Mouse (Mus musculus) midbrain, embryonic 10.5 days (tissue): ENCODE results near the gene Hmgcs1. TPM values are rescaled to one million over a fixed set of nuclear protein-coding genes. Genes with fewer than 3 reads are reported as not detected.
"Not testable (repeated sequence)": the region's sequence is repeated elsewhere in the genome, so short reads cannot be mapped to it uniquely, and the experiment has no call there.

Experiments
- DNase-seq: peaks from one replicate; pipeline ENCODE4 v3.0.0-alpha.2; 2017; ENCODE audit warnings: low spot score
- H3K27ac ChIP-seq: fragments of 300-500 bp; sonication (generic); replicated peaks from 2 replicates; pipeline ENCODE4 v1.5.1; 2016; ENCODE audit warnings: mild to moderate bottlenecking
- H3K27me3 ChIP-seq: fragments of 300-500 bp; sonication (generic); 2 replicates; pipeline ENCODE4 v1.6.1; 2016; ENCODE audit warnings: low read depth, mild to moderate bottlenecking; ENCODE audit not compliant: poor library complexity, severe bottlenecking
- H3K36me3 ChIP-seq: fragments of 300-500 bp; sonication (generic); 2 replicates; pipeline ENCODE4 v1.6.1; 2016; ENCODE audit warnings: mild to moderate bottlenecking, moderate library complexity
- H3K4me1 ChIP-seq: fragments of 300-500 bp; sonication (generic); 2 replicates; pipeline ENCODE4 v1.6.1; 2016
- H3K4me3 ChIP-seq: fragments of 300-500 bp; sonication (generic); 2 replicates; pipeline ENCODE4 v1.5.1; 2016; ENCODE audit warnings: mild to moderate bottlenecking, moderate library complexity
- H3K9me3 ChIP-seq: fragments of 300-500 bp; sonication (generic); replicated peaks from 2 replicates; pipeline ENCODE4 v1.6.1; 2016; ENCODE audit warnings: mild to moderate bottlenecking
- WGBS: fragments of 180-500 bp; shearing (Covaris S2); methylation state at CpG from one replicate; pipeline ENCODE4 v1.1.7; 2016; 5-methylcytosine and 5-hydroxymethylcytosine counted together
- polyA plus RNA-seq: library from polyadenylated mRNA; unstranded; fragments of >200 nt; fragmentation: Nextera tagmentation; extraction: Ambion mirVana; gene quantifications from 2 replicates; pipeline ENCODE4 v1.2.1, GENCODE M21; 2016

Gene Hmgcs1
- 404 and 439 TPM in 2 replicates for polyA plus RNA-seq

DNA sequence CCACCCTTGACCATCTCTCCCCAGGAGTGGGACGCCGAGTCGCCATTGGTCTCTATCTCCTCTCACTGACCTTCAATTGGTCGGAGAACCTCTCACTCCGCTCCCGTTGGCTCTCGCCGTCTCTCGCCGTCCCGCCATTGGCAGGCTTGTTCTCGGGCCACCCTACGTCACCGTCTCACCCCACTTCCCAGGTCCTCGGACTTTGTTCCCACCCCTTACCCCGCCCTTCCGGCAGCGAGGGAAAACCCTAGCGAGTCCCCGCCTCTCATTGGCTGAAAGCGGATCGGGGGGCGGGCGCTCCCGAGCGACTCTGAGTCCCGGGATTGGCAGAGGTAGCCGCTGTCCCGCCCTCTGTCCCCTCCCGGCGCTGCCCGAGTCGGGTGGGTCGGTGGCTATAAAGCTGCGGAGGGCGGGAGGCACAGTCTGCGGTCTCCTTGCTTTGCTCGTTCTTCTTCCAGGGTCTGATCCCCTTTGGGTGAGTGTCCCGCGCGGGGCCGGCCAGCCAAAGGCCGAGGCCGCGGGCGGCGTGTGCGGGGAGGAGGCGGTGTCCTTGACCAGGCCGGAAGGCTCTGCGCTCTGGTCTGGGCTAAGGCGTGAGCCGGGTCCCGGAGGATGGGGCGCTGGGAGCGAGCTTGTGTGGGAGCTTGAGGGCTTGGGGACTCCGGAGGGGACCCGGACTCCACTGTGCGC is at the start of gene Hmgcs1:
Gene Hmgcs1, plus strand, starts transcription at position 341 of the 690 bp plus-strand sequence.
- no peaks in the 10 kb centered on the region for H3K9me3 ChIP-seq
- peak within 1 kb of the TSS; percentile 96 for H3K4me3 ChIP-seq
- peaks cover 19% of the 10 kb centered on the region for H3K36me3 ChIP-seq
- H3K4me1 ChIP-seq, result peaks cover 43% of the 10 kb centered on the region
- H3K27me3 ChIP-seq, result no peaks in the 10 kb centered on the region
- peak; percentile 100 for DNase-seq
- H3K27ac ChIP-seq, result peak within 1 kb of the TSS; percentile 98
- under 1% methylated on average over 59 of the region's 59 CpGs for WGBS

GRCm38 (mm10) chr13:119640504-119640903 is 49.7 kb upstream of the Hmgcs1 start:
- WGBS, result 43% methylated on average over 4 of the region's 4 CpGs
- no peak for DNase-seq
- Histone ChIP-seq H3K4me3 (no peak overlapping the region), H3K27me3 (no peaks in the 10 kb centered on the region), H3K36me3 (no peaks in the 10 kb centered on the region), H3K4me1 (no peaks in the 10 kb centered on the region), H3K9me3 (no peaks in the 10 kb centered on the region), H3K27ac (no peak overlapping the region)

DNA sequence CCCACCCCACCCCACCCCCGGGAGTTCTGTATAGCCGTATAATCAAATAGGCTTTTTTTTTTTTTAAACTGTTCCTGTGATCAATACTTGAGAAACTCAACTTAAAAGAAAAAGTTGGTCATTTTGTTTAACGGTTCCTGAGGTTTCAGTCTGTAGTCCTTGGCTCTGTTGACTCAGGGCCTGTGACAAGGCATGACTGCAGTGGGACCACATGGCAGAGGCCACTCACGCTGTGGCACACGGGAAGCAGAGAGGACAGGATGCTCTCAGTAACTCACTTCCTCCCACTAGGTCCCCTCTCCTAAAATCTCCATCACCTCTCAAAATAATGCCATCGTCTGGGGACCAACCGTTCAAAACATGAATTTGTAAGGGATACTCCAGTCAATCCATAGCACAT is 49.0 kb upstream of the Hmgcs1 start:
- H3K27ac ChIP-seq, result no peak overlapping the region
- no peaks in the 10 kb centered on the region for H3K9me3 ChIP-seq
- H3K4me1 ChIP-seq, result no peaks in the 10 kb centered on the region
- no peak overlapping the region for H3K4me3 ChIP-seq
- no peaks in the 10 kb centered on the region for H3K36me3 ChIP-seq
- no peaks in the 10 kb centered on the region for H3K27me3 ChIP-seq
- WGBS, result 82% methylated on average over 7 of the region's 7 CpGs
- DNase-seq, result no peak

GRCm38 (mm10) chr13:119644769-119645168 is 45.4 kb upstream of the Hmgcs1 start:
- Histone ChIP-seq H3K4me3 (no peak overlapping the region), H3K27me3 (no peaks in the 10 kb centered on the region), H3K36me3 (no peaks in the 10 kb centered on the region), H3K27ac (no peak overlapping the region), H3K9me3 (no peaks in the 10 kb centered on the region), H3K4me1 (no peaks in the 10 kb centered on the region; the same call in 1 of the 2 replicates)
- 72% methylated on average over 5 of the region's 5 CpGs for WGBS
- DNase-seq, result no peak

DNA sequence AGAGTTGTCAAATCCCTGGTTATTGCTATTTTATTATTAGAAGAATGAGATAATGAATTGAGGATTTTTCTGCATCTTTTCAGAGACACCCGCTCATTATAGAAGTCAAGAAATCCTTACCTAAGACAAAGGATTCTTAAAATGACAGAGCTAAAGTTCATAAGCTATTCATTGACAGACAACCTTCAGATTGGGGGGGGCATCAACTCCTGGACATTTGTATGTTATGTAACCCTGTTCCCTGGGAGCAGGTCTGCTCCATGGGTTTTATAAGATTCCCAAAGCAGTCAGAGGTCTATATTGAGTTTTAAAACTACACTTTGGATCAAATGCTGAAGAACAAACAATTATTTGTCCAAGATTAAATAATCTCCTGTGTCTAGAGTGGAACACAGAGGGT is 43.7 kb upstream of the Hmgcs1 start:
- H3K27ac ChIP-seq, result no peak overlapping the region
- no peak for DNase-seq
- H3K4me1 ChIP-seq, result no peaks in the 10 kb centered on the region; the same call in 1 of the 2 replicates
- no peak overlapping the region for H3K4me3 ChIP-seq
- WGBS, result 89% methylated on average over 1 of the region's 1 CpGs
- no peaks in the 10 kb centered on the region for H3K36me3 ChIP-seq
- no peaks in the 10 kb centered on the region for H3K9me3 ChIP-seq
- H3K27me3 ChIP-seq, result no peaks in the 10 kb centered on the region

DNA sequence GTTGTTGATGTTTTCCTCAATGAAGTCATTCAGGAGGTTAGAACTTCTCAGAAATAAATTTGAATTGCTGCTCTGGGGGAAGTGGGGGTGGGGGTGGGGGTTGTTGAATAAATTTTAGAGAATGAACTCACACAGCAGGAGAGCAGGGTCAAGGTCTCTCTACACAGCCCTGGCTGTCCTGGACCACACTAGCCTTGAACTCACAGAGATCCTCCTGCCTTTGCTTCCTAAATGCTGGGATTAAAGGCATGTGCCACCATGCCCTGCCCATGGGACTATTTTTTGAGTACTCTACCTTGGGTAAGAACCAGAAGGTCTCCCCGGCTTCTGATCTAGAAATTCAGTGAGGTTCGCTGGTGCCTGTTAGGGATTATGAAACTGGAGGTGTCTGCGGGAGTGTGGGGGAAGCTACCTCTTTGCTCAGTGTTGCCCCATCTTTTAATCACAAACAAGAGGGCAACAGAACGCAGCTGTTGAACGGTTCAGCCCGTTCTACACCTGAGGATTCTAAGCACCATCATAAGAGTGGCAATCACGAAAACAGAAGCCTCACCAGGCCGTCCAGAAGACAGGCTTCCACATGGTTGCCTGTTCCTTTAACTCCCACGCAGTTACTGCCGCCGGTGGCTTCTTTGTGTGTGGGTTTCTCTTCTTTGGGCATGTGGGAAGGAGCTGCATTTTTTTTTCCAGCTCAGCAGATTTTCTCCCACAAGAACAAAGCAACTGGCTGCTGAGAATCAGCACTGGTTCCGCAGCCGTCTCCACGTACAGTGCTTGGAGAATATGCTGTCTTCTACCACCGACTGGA is 41.1 kb upstream of the Hmgcs1 start:
- DNase-seq, result no peak
- no peak overlapping the region for H3K27ac ChIP-seq
- H3K4me3 ChIP-seq, result no peak overlapping the region
- no peaks in the 10 kb centered on the region for H3K27me3 ChIP-seq
- no peaks in the 10 kb centered on the region; the same call in 1 of the 2 replicates for H3K4me1 ChIP-seq
- 74% methylated on average over 15 of the region's 15 CpGs for WGBS
- H3K9me3 ChIP-seq, result no peaks in the 10 kb centered on the region
- no peaks in the 10 kb centered on the region for H3K36me3 ChIP-seq

DNA sequence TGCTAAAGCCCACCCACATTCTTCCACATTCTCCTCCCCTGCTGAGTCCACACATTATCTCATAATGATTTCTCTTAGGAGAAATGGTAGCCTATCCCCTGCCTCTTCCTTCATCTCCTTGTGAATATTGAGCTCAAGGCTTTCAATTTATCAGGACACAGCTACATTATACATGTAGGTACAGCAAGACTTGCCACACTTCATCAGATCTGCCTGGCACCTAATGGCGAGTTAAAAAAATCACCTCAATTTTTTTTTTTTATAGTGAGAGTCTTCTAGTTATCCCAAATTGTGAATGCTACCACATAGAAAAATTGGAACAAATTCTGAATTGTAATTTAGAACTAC is 40.5 kb upstream of the Hmgcs1 start:
- WGBS, result 88% methylated on average over 1 of the region's 1 CpGs
- no peak overlapping the region for H3K27ac ChIP-seq

GRCm38 (mm10) chr13:119654734-119655133 is 35.4 kb upstream of the Hmgcs1 start:
- H3K9me3 ChIP-seq, result 0 out of 2 replicates have a peak, but pooled peaks cover 3% of the 10 kb centered on the region
- no peak for DNase-seq
- no peaks in the 10 kb centered on the region for H3K4me1 ChIP-seq
- no peaks in the 10 kb centered on the region for H3K27me3 ChIP-seq
- WGBS, result 91% methylated on average over 2 of the region's 2 CpGs
- no peak overlapping the region for H3K4me3 ChIP-seq
- no peaks in the 10 kb centered on the region for H3K36me3 ChIP-seq
- no peak overlapping the region for H3K27ac ChIP-seq

More for the DNA sequence above, 40.5 kb upstream of the Hmgcs1 start:
- no peaks in the 10 kb centered on the region for H3K27me3 ChIP-seq
- H3K36me3 ChIP-seq, result no peaks in the 10 kb centered on the region
- no peaks in the 10 kb centered on the region for H3K9me3 ChIP-seq
- no peak overlapping the region for H3K4me3 ChIP-seq
- no peak for DNase-seq
- no peaks in the 10 kb centered on the region; the same call in 1 of the 2 replicates for H3K4me1 ChIP-seq

- no peak for DNase-seq
- WGBS, result 78% methylated on average over 2 of the region's 2 CpGs
- H3K4me1 ChIP-seq, result no peaks in the 10 kb centered on the region
These were observed 33.9 kb upstream of the Hmgcs1 start for GRCm38 (mm10) chr13:119656246-119656645.

GRCm38 (mm10) chr13:119656846-119657416 is 33.2 kb upstream of the Hmgcs1 start:
- 0 out of 2 replicates have a peak, but pooled peaks cover 3% of the 10 kb centered on the region for H3K9me3 ChIP-seq
- DNase-seq, result no peak
- 88% methylated on average over 6 of the region's 6 CpGs for WGBS
- H3K36me3 ChIP-seq, result no peaks in the 10 kb centered on the region
- no peak overlapping the region for H3K4me3 ChIP-seq
- no peak overlapping the region for H3K27ac ChIP-seq
- H3K27me3 ChIP-seq, result no peaks in the 10 kb centered on the region
- H3K4me1 ChIP-seq, result no peaks in the 10 kb centered on the region

More at GRCm38 (mm10) chr13:119656246-119656645, 33.9 kb upstream of the Hmgcs1 start:
- no peak overlapping the region for H3K4me3 ChIP-seq
- H3K27me3 ChIP-seq, result no peaks in the 10 kb centered on the region
- 0 out of 2 replicates have a peak, but pooled peaks cover 3% of the 10 kb centered on the region for H3K9me3 ChIP-seq
- H3K27ac ChIP-seq, result no peak overlapping the region
- H3K36me3 ChIP-seq, result no peaks in the 10 kb centered on the region

DNA sequence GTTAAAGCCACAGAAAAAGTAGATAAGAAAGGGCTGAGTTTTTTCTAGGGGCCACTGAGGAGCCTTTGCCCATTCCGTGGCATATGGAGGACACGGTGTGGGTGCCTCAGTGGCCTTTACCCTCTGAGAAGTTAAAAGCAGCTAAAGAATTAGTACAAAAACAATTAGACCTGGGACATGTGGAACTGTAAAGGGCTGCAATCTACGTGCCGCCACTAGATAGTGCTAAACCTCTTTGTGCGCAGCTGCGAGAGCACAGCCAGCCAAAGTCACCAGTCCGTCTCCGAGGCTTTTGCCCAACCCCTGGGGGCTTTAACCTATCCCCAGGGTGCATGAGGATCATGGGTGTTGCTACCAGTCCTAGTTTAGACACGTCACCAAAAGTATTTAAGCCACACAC is 28.8 kb upstream of the Hmgcs1 start:
- H3K4me1 ChIP-seq, H3K27me3 ChIP-seq, H3K4me3 ChIP-seq, H3K9me3 ChIP-seq, H3K36me3 ChIP-seq, H3K27ac ChIP-seq, DNase-seq: not testable (repeated sequence)
- 63% methylated on average over 7 of the region's 9 CpGs for WGBS

DNA sequence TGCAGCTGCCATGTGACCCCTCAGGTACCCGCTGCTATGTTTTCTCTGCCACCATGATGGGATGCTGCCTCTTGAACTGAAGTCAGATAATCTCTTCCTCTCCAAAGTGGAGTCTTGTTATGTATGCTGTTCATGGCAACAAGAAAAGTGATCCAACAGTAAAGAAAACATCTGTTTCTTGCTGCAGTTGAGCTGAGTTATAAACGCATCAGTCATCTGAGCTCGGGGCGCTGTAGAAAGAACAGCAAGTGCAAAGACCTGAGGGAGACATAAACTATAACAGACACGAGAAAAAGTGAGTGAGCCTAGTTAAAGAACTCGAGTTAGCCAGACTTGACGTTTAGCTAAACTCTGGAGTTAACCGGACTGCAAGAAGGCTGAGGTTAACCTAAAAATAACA is 11.4 kb upstream of the Hmgcs1 start:
- Histone ChIP-seq H3K9me3 (no peaks in the 10 kb centered on the region), H3K36me3 (no peaks in the 10 kb centered on the region), H3K4me1 (no peaks in the 10 kb centered on the region), H3K27ac (no peak overlapping the region), H3K4me3 (no peak overlapping the region), H3K27me3 (no peaks in the 10 kb centered on the region)
- DNase-seq, result no peak
- 89% methylated on average over 8 of the region's 8 CpGs for WGBS

DNA sequence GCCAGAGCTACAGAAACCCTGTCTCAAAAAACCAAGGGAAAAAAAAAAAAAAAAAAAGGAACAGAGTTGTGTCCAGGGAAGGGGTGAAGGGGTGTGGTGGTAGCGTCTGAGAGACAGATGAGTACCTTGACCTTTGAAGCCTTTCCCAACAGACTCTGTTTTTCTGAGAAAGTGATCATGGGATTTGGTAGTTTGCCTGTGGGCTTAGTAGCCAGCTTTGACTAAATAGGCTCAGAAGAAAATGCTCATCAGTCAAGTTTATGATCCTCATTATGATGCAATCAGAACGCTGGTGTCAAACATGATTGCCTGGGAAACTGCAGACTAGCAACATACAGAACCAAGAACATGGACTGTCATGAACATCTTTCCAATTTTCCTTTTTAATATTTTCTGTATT is 10.5 kb upstream of the Hmgcs1 start:
- WGBS, result 89% methylated on average over 2 of the region's 2 CpGs
- no peak for DNase-seq
- H3K27ac ChIP-seq, result no peak overlapping the region

More for the DNA sequence above, 10.5 kb upstream of the Hmgcs1 start:
- H3K9me3 ChIP-seq, result no peaks in the 10 kb centered on the region
- no peak overlapping the region for H3K4me3 ChIP-seq
- H3K27me3 ChIP-seq, result no peaks in the 10 kb centered on the region
- no peaks in the 10 kb centered on the region for H3K4me1 ChIP-seq
- H3K36me3 ChIP-seq, result no peaks in the 10 kb centered on the region
